Mouse (Mus musculus) retina, adult 2 months (tissue): ENCODE measurements at regions not wholly inside any gene's neighbourhood (a gene's known extent, or its start where the extent isn't known, plus 50 kb on each side); places are given as distances from the start of the nearest gene placed in this dataset.

Experiments used
- DNase-seq: peaks from one replicate; pipeline ENCODE4 v3.0.0-alpha.2; 2012; ENCODE audit warnings: low read depth, low spot score

DNA sequence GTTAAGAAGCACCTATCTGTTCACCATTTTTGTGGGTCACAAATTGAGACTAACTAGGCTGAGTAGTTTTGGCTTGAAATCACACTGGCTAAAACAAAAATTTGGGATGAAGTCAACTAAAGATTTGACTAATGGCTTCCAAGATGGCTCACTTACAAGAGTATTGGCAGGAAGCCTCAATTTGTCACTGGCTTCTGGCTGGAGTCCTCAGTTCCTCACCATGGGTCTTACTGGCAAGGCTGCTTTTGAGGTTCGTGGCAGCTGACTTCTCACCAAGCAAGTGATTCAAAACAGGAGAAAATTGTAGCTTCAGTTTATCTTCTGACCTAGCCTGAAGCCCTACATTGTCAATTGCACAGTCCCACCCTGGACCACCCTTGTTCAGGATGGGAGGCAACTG is 250.0 kb upstream of the Nbea start:
- DNase-seq, result no peak

DNA sequence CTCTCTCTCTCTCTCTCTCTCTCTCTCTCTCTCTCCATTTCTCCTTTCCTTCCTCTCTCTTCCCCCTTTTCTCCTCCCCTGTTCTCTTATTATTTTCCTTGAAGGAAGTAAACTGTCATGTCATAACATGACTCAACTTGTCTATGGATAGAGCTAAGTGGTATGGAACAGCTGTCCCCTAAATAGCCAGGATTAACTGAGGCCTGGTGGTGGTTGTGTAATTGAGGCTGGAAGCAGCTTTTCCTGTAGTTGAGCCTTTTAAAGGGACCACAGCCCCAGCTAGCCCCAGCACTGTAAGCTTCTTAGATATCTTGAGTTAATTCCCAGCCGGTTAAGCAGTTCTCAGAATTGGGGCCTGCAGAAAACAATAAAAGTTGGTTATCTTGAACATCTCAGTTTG is 243.7 kb upstream of the Nbea start:
- no peak for DNase-seq

DNA sequence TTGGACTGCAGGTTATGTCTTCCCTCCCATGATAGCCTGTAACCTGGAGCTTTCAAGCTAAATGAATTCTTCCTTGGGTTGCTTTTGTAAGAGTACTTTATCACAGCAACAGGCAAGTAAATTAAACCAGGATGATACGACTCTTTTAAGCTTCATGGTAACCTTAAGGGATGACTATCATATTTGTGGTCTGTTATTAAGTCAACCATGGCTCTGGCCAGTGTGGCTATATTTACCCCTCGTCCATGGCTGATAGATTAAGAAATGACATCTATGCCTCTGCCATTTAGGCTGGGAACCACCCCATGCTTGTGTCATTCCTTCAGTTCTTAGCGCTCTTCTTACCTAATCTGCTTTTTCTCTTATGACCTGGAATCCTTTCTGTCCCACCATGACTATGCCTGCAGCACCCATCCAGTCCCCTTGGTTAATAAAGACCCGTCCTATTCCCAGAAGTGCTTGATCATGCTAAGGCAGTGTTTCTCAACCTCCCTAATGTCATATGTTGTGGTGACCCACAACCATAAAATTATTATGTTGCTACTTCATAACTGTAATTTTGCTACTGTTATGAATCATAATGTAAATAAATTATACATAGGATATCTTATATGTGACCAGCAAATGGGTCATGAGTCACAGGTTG is 214.5 kb upstream of the Nbea start:
- no peak for DNase-seq

DNA sequence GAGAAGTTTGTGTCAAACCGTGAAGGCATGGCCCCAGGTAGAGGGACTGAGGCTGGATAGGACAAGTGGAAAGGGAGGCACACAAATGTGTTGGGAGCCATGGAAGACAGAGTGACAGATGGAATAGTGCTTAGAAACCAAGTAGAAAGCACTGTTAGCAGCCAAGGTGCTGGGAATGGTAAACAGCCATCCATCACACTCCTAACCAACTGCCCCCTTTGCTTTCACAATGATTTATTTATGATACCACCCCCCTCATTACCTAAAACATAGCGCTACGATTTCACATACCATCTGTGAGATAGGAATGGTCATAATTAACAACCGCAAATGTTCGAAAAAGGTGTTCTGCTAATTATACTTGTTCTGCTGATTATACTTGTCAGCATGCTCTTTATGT is 209.6 kb upstream of the Nbea start:
- DNase-seq, result no peak

GRCm38 (mm10) chr3:56380316-56380715 is 196.8 kb upstream of the Nbea start:
- no peak for DNase-seq

GRCm38 (mm10) chr3:56379500-56379899 is 196.0 kb upstream of the Nbea start:
- DNase-seq, result no peak

GRCm38 (mm10) chr3:56362543-56362942 is 179.0 kb upstream of the Nbea start:
- no peak for DNase-seq

GRCm38 (mm10) chr3:56357035-56357701 is 173.7 kb upstream of the Nbea start:
- no peak for DNase-seq

DNA sequence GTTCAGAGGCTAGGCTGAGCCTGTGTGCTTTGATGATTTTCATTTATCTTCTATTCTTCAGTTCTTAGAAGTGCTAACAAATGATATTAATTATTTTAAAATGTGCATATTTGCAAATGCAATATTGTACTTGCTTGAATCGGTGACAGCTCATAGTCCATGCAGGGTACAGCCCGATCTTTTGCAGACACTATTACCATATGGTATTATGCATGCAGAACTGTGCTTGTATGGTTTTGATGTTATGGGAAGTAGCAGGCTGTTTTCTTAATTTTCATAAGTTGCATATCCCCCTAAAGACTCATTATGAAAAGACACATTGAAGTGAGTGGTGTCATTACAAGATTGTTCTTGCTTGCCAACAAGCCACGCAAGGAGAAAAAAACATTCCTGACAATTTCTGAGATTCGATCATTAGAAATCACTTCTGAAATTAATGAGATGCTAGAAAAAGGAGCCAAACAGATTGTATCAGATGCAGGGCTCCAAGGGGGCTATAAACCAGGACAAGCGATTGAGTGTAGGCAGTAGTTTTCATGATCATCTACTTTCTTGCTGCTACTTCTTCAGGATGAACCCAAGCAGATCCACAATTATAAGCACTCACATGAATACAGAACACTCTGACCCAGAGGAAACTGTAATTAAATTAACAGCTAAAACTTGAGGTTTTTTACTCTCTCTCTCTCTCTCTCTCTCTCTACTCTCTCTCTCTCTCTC is 172.8 kb upstream of the Nbea start:
- DNase-seq, result no peak
